Comparison of ENCODE assay signal across 14 mouse cellular contexts in the genomic region with DNA sequence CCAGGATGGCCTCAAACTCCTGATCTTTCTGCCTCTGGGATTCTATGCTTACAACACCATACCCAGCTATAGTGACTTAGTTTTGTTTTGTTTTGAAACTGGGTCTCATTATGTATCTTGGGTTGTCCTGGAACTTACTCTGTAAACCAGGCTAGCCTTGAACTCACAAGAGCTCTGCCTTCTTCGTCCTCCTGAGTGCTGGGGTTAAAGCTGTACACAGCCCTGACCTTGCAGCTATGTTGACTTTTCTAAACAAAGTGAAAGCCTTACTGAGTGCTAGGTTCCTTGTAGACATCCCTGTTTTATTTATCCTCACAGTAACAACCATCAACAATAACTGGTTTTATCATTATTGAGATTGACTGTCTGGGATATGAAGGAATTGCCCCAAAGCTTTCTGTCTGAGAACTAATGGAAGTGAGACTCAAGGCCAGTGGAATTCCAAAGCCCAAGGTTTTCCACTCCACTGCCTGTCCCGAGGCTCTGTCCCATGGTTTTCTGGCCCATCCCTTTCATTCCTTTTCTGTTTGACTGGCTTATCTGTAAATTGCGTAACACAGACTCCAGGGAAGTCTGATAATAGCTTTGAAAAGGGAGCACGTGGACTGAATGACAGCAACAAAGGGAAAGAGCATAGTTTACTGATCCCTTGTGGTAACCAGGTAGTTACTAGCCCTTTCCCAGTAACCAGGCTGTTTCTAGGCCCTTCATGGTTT. TPM values are rescaled to one million over a fixed set of nuclear protein-coding genes. Genes with fewer than 3 reads are reported as not detected.
DNase-seq lines count a peak whose midpoint lies in the region; ATAC-seq and TF ChIP-seq lines count a peak whose summit lies in the region.
"Had no signal": no experiment of that assay in that cellular context is flagged by ENCODE, and none has a peak within 500 bp of the region (broad histone marks: within the 10 kb centered on the region; RNA-seq: fewer than 3 reads in every experiment).

No protein-coding gene starts in this region.

- TF ChIP-seq CTCF in gastrocnemius, adult 2 months (IDR thresholded peaks at IDR 0.05), result no peak

- intact Hi-C loops in gastrocnemius, adult 2 months (cut with DNase I), result no loop called here
- intact Hi-C loops in left cerebral cortex, postnatal 36 days (cut with DNase I), result no loop called here

- no peak overlapping the region for H3K4me2 ChIP-seq in intestine, embryonic 16.5 days (ENCODE audit: low read depth, low read length)
- H3K4me2 ChIP-seq: midbrain, embryonic 13.5 days; neural tube, embryonic 15.5 days had no signal

- peak; percentile 89 for ATAC-seq in intestine, embryonic 16.5 days
- ATAC-seq: midbrain, embryonic 13.5 days had no signal

- WGBS in intestine, embryonic 16.5 days, result 36% methylated on average over 4 of the region's 4 CpGs

- H3K36me3 ChIP-seq in intestine, embryonic 16.5 days (ENCODE audit: control insufficient read depth, insufficient read depth, low read length), result no peaks in the 10 kb centered on the region
- H3K36me3 ChIP-seq: hindbrain, embryonic 10.5 days; midbrain, embryonic 13.5 days; neural tube, embryonic 15.5 days had no signal

- DNase-seq in gastrocnemius, adult 2 months, result no peak
- no peak for DNase-seq in gastrocnemius, postnatal 4 days (ENCODE audit: low spot score in 2 of 2)
- DNase-seq in Muller cell, postnatal 12 days (ENCODE audit: inconsistent ontology term), result peak; percentile 78
- peak; percentile 64 for DNase-seq in lung, postnatal 36 days
- no peak for DNase-seq in urinary bladder, postnatal 36 days (ENCODE audit: low spot score in 2 of 2)
- no peak for DNase-seq in left cerebral cortex, postnatal 36 days (ENCODE audit: low spot score in 2 of 2)
- no peak for DNase-seq in urinary bladder, adult 2 months (ENCODE audit: low spot score)
- DNase-seq: kidney, postnatal 25 days; right cerebral cortex, postnatal 4 days; thymus, postnatal 14 days had no signal

- no peak overlapping the region for H3K4me3 ChIP-seq in gastrocnemius, adult 2 months
- H3K4me3 ChIP-seq in intestine, embryonic 16.5 days (ENCODE audit: low read length), result no peak overlapping the region
- H3K4me3 ChIP-seq: hindbrain, embryonic 10.5 days; midbrain, embryonic 13.5 days; neural tube, embryonic 15.5 days had no signal

- H3K27ac ChIP-seq in gastrocnemius, adult 2 months, result 0 out of 2 replicates have a peak overlapping the region, but pooled peaks have one; percentile 28
- H3K27ac ChIP-seq in intestine, embryonic 16.5 days (ENCODE audit: low read length), result peak overlapping the region; percentile 70
- H3K27ac ChIP-seq: hindbrain, embryonic 10.5 days; midbrain, embryonic 13.5 days; neural tube, embryonic 15.5 days had no signal

- no peaks in the 10 kb centered on the region for H3K27me3 ChIP-seq in intestine, embryonic 16.5 days (replicated peaks; ENCODE audit: control insufficient read depth, insufficient read depth, low read length)
- H3K27me3 ChIP-seq: midbrain, embryonic 13.5 days; neural tube, embryonic 15.5 days had no signal

- H3K4me1 ChIP-seq in intestine, embryonic 16.5 days (ENCODE audit: control insufficient read depth, insufficient read depth, low read length), result peaks cover 7% of the 10 kb centered on the region; the same call in 1 of the 2 replicates
- H3K4me1 ChIP-seq: midbrain, embryonic 13.5 days; neural tube, embryonic 15.5 days had no signal

- no peak overlapping the region for H3K9ac ChIP-seq in intestine, embryonic 16.5 days (ENCODE audit: low read depth, low read length)
- H3K9ac ChIP-seq: midbrain, embryonic 13.5 days; neural tube, embryonic 15.5 days had no signal

- H3K9me3 ChIP-seq in intestine, embryonic 16.5 days (ENCODE audit: control insufficient read depth, low read length), result no peaks in the 10 kb centered on the region
- H3K9me3 ChIP-seq: hindbrain, embryonic 10.5 days; midbrain, embryonic 13.5 days; neural tube, embryonic 15.5 days had no signal

RNA-seq across cellular contexts. Expression of gene Akap13, which starts 40.0 kb away (rescaled TPM):
- 10 to 100 TPM; 53.2 to 75.9 TPM for total RNA-seq in gastrocnemius, adult 2 months (2021)
- total RNA-seq in gastrocnemius, postnatal 4 days (2021), result 100 to 1,000 TPM in 1 of 2 experiments, 10 to 100 TPM in 1; 88.7 to 102 TPM
- polyA plus RNA-seq in intestine, embryonic 16.5 days (2015; fragmentation: Nextera tagmentation; extraction: Ambion mirVana), result 22.1 and 24.9 TPM in 2 replicates
- 10 to 100 TPM; 17.4 to 26.4 TPM for total RNA-seq in left cerebral cortex, postnatal 36 days (2021)
- 27.1 and 35.6 TPM in 2 replicates for polyA plus RNA-seq in urinary bladder, adult 2 months (2012; rRNA removed)

Comparison
In these comparisons a context has a peak if more than half of its experiments do, and no peak if none do; other contexts are left out.
1. DNase-seq: peak in Muller cell, postnatal 12 days (single experiment) and lung, postnatal 36 days (single experiment); none in gastrocnemius, adult 2 months (single experiment), gastrocnemius, postnatal 4 days (0 of 2), urinary bladder, postnatal 36 days (0 of 2), left cerebral cortex, postnatal 36 days (0 of 2) and urinary bladder, adult 2 months (single experiment).